Mouse (Mus musculus) right cerebral cortex, postnatal 4 days (tissue): Measurements from ENCODE around the gene Dnajc9.

Source experiments
- DNase-seq: peaks from one replicate; pipeline ENCODE4 v3.0.0-alpha.2; 2022

The Dnajc9 gene

DNA sequence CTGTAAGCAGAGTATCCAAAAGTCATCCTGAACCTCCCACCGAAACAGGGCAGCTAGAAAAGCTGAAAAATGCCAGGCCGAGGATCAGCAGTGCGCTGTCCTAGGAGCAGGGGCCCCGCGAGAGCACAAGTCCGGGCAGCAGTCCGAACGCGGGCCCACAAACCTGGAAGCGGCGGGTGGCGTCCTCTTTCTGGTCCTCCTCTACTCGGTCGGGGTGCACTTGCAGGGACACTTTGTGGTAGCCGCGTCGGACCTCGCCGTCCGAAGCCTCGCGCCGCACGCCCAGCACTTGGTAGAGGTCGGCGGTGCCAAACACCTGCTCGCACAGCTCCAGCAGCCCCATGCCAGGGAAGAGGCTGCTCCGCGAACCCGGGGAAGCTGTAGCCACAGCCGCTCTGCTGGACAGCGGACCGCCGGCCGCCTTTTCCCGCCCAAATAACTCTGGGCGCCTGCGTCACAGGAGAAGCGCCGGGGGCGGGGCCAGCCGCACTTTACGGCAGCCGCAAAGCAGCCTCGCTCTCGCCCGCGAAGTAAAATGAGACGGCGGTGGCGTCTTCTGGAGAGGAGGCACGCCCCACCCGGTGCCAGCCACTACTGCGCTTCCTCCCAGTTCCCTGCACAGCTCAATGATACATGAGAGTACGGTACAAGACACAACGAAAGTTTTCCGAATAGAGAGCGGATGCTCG, at the start of gene Dnajc9:
Gene Dnajc9 (minus strand): TSS at position 470 of the 689 bp plus-strand sequence.
- peak; percentile 96 for DNase-seq

DNA sequence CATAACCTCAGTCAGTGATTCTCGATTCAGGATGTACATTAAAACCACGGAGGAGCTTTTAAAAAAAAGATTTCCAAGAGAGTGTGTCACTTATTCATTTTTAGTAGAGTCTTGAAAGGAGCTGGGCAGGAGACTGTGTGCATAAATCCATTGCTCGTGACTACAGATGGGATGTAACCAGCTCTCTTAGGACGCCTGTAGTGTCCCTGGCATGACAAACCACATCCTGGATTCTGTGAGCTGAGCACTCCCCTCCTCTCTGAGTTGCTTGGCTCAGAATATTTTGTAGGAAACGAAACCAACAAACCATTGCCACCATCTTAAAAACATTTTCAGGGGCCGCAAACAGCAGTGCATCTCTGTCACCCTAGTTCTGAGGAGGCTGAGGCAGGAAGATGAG, 48.3 kb upstream of the Dnajc9 start:
- no peak for DNase-seq

DNA sequence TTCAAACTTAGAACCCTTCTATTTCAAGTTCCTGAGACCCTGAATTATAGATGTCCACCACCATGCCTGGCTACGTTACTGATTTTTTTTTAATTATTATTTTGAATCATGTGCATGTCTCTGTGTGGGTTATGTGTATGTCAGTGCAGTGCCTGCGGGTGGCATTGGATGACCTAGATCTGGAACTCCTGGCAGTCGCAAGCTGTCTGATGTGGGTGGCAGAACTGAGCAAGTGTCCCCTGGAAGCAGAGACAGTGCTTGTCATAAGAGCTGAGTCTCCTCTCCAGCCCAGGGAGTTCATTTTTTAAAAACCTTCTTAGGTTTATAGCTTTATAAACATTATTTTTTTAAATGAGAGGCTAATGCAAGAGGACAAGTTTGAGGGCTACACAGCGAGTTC, 43.7 kb upstream of the Dnajc9 start:
- no peak for DNase-seq

DNA sequence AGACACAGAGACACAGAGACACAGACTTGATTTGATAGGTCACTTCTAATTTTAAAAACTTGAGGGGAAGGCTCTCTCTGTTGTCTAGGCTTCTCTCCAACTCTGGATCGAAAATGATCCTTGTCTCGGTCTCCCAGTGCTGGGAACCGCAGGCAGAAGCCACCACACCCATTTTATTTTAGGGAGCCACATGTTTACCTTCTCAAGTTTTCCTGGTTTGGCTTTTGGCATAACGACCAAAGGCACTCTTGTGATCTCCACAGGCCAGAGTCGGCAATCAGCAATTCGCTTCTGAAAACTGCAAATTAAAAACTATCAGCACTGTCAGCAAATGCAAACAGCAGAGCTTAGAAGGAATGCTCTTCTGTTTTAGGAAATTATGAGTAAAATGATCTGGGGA, 43.0 kb upstream of the Dnajc9 start:
- no peak for DNase-seq

DNA sequence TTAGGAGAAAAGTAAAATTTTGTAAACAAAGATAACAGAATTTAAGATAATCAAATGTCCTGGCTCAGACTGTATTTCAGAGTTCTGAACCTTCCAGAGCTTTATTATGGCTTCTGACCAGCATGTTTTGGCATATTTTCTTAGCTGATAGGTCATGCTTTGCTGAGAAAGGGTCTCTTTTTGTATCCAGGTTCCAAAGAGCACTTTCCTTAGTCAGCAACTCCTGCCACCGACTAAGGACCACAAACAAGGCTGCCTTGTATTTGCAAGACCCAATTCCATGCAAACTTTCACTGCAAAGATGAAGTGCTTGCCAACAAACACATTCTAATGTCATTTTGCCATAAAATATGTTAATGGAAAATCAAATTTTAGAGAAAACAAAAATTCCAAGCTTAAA, 41.1 kb upstream of the Dnajc9 start:
- no peak for DNase-seq

DNA sequence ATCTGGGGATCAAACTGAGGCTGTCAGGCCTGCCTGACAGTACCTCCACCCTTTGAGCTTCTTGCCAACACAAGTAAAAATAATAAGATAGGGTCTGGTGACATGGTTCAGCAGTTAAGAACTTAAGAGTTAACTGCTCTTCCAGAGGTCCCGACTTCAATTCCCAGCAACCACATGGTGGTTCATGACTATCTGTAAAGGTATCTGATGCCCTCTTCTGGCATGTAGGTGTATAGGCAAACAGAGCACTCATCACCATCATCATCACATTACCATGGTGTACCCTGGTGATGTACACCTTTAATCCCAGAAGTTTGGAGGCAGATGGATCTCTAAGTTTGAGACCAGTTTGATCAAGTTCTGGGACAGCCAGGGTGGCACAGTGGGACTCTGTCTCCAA, 39.9 kb upstream of the Dnajc9 start:
- no peak for DNase-seq

DNA sequence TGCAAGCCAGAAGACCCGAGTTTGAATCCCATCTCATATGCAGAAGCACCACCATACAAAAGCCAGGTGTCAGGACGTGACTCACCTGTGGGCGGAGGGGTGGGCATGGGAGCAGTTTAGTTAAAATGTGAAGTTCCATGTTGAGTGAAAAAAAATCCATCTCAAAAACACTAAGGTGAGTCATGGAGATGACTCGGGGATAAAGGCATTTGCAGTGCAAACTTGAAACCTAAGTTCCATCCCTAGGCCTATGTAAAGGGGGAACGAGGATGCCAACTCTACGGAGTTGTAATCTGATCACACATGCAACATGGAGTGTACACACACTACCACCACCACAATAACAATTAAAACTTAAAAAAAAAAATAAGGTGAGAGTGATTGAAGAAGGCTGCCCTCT, 34.3 kb upstream of the Dnajc9 start:
- DNase-seq: no peak

DNA sequence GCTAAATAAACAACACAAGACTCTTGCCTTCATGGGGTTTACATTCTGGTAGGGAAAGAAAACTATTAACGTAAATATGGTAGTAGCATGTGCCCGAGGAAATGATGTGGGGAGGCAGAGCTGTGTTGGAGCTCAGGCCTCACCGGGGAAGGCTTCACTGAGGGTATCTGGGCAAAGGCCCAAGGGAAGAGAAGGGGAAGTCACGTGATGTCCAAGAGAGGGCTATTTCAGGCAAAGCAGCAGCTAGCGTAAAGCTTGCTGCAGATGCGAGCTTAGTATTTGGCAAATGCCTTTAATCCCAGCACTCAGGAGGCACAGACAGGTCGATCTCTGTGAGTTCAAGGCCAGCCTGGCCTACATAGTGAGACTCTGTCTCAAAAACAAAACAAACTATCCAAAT, 33.5 kb upstream of the Dnajc9 start:
- no peak for DNase-seq

DNA sequence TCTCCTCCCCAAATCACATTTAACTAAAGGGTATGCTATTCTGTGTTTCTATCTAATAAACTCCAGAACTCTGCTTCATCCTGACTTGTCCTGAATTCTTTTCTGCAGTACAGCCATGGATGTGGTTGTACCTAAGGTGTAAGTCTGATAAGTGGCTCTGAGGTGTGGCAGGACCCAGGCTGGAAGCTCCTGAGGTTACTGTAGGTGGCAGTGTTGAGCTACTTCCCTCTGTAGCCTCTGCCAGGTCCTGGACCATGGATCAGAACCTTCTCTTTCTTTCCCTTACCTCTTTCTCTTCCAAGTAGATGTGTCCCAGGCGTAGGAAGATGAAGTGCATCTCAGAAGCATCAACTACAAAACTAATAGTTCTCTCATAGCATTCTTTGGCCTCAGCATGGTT, 11.4 kb upstream of the Dnajc9 start:
- DNase-seq: no peak

DNA sequence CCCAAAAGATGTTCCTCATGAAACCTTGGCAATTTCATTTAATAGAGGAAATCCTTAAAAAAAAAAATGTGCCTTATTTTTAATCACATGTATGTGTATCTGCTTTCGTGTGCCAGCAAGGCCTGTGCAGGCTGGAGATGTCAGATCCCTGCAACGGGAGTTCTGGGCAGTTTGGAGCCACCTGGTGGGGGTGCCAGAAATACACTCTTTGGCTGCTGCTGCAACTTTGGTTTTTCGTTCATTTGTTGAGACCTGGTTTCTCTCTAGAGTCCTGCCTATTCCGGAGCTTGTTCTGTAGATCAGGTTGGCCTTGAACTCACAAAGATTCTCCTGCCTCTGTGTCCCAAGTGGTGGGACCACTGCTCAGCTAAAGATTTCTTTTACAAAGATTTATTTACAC, 10.2 kb upstream of the Dnajc9 start:
- DNase-seq: peak; percentile 20

DNA sequence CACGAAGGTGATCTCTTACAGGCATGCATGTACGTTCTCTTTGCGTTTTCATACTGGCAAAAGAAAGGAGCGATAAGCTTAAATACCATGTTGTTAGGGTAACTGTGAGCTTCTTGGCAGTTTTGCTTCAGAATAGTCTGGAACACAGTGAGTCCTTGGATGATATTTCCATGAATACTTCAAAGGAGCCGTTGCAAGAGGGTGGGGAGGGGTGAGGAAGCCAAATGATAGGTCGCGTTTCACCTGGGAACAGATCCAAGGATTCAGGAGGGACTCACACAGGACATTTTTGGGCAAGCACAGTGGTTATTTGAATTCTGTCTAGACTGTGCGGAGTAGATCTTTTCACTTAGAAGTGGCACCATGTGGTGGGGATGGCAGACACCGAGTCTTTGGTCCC, 8.5 kb upstream of the Dnajc9 start:
- no peak for DNase-seq

DNA sequence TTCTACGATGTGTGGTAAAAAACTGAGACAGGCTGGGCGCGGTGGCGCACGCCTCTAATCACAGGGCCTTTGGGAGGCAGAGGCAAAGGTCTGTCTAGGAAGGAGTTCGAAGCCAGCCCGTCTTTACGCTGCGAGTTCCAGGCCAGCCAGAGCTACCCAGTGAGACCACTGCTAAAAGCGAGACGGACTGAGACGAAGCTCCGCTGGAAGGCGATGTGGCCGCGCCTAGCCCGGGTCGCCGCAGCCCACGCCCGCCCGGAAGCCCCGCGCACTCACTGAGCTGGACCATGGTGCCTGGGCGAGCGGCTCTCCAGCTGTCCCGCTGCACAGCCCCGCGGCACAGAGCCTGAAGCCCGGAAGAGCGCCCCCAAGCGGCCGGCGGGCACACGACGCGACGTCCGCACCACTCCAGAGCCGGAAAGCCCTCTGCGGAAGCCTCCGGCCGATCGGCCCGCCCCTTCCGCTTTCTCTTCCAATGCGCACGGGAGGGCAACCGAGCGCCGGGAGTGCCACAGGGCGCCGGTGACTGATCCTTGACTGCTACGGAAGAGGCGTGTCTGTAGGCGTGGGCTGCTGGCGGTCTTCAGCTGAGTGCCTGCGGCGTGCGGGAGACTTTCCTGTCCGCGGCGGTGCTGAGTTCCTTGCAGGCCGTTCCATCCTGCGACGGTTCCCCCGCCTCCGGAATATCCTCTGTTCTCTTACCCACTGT, 4.6 kb upstream of the Dnajc9 start, which contains the start of gene Mrps16:
Gene Mrps16 (minus strand): TSS at position 430 of the 709 bp plus-strand sequence.
- peak; percentile 87 for DNase-seq

DNA sequence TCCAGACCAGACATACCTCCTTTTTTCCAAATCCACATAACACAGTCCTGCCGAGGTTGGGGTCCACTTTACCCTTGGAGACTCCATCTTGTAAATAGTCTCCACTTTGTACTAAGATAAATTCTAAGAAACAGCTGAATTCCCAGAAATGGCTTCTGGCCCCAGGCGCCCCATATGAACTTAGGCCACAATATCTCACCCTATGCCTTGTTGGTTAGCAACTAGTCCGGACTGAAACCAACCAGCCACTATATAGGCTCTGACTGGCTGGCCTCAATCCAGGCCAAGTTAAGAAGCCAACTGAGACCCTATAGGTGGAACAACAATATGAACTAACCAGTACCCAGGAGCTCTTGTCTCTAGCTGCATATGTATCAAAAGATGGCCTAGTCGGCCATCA, 3.6 kb upstream of the Dnajc9 start:
- DNase-seq: no peak

DNA sequence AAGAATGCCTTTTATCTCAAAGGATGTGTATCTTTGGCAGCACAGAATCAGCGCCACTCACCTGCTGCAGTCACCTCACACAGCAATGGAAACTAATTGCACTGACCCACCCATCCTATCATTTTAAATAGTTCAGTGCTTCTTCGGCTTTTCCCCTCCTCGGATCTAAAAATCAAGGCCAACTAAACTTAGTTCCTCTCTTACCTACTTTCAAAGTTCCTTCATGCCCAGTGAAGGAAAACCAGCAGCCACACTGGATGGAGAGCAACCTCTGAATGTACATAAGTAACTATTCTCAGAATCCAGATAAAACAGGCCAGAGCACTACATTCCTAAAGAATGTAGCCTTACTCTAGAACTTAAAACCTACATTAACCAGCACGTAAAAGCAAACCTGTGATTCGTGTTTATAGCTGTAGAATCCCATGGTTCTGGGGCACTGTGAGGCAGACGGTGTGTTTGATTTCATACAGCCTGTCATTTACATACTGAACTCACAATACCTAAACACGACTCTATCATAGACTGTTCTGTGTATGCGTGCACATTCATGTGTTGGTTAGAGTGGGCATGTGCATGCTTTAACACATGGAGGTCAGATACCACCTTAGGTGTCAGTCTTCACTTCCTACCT, 853 bp upstream of the Dnajc9 start:
- DNase-seq: no peak

DNA sequence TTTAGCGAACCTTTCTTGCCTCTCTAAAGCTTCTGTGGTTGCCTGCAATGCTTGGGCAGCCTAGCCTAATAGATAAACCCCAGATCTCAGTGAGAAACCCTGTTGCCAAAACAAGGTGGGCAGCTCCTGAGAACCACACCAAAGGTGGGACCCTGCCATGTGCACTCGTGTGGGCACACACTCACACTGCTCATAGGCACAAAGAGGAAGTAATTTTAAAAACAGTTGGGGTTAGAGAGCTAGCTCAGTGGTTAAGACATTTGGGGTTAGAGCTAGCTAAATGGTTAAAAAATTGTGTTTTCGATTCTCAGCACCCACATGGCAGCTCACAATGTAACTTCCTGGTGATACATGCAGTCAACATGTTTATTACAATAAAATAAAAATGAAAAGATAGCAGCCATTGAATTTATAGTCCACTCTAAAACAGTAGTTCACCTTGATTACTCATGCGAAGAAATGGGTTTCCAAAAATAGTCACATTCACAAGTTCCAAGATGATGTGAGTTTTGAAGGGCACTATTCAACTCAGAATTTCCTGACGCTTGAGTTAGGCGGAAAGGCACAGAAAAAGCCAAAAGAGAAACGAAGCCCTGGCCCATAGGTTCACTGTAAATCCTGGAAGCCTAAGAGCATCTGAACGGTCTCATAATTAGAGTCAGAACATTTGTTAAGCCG, 8.8 kb downstream of the Dnajc9 start:
- DNase-seq: no peak

DNA sequence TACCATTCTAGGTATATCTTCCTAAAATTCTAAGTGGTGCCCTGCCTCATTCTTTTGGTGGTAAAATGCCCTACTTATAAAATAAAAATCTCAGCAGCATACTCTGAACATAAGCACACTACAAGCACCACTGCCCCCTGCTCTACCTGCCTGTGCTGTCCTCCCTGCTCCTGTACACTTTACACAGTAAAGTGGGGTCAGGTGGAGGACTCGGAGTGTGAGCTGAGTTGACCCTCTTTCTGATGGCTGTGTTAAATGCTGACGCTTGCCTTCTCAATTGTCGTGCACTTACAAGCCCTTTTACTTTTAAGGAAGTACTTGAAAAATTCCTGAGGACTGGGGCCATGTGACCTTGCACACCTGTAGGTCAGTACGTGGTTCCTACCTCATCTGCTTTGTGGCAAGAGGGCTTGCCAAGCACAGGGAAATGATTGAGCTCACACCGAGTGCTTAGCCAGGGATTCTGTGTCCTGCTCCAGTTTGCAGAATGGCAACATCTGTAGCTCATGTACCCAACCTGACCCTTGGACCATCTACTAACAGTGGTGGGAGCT, 9.5 kb downstream of the Dnajc9 start:
- no peak for DNase-seq

DNA sequence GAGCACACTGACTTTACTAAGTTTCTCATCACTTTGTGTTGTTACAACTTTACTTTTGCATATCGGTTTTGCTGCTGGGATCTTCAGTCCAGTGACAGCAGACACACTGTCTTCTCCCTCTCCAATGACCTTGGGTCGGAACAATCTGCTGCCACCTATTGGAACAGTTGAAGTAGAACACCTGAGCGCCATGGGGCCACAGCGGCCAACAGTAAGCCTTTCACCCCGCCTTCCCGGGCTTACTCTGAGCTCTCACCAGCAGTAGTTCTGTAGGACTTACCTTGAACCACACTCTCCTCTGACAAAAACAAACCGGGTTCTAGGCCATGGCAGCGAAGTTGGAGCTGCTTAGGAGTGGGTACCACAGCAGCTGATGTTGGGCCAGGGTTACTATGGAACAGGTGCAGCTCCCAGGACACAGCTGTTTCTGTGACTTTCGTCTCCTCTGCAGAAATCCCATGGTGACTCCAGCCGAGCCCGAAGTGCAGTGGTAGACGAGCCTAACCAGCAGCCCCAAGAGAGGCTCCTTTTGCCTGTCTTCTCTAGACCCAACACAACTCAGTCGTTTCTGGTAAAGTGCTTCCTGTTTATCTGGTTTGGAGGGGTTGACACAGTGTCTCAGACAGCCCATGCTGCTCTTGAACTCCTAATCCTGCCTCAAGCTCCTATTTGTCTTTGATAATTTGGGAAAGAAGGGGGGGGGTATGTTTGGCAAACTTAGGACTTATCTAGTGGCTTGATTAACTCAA, 10.2 kb downstream of the Dnajc9 start:
- DNase-seq: no peak

DNA sequence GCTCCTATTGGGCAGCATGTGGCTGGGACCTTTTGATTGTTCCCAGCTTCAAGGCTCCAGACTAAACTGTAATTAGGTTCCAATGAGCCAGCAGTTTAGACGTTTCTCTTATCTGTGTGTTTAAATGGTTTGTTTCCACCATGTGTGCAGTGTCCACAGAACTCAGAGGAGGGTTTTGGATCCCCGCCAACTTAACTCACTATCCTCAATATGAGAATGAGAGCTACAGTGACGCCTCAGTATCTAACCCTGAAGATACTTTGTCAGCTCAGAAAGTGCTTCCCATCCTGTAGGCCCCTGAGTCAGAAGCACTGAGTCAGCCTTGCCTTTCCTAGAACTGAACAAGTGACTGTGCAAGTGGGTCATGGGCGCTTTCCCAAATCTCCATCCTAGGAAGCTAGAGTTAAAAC, 11.6 kb downstream of the Dnajc9 start:
- DNase-seq: no peak

DNA sequence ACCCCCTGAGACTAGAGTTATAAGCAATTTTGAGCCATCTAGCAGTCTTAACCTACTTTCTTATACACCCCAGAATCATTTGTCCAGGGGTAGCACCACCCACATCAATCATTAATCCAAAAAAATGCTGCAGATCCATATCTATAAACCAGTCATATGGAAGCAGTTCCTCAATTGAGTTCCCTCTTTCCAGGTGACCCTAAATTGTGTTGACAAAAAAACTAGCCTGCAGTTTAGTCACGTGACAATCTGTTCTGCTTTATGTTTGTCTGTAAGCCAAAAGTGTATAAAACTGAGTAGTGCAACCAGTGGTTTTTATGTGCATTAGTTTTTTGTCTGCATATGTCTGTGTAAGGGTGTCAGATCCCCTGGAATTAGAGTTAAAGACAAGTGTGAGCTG, 16.9 kb downstream of the Dnajc9 start:
- no peak for DNase-seq

DNA sequence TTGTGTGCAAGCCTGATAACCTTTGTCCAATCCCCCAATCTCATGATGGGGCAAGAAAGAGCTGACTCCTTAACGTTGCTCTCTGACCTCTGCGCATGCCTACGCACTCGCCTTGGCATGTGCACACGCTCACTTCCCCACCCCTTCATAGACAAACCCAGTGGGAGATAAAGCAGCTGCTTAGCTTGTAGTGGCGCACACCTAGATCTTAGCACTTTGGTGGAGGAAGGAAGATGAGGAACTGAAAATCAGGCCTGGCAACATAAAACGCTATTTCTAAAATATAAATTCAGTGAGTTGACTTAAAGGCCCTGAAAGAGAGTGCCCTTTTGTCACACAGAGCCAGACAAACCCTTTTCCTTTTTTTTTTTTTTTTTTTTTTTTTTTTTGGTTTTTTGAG, 17.9 kb downstream of the Dnajc9 start:
- DNase-seq: no peak

DNA sequence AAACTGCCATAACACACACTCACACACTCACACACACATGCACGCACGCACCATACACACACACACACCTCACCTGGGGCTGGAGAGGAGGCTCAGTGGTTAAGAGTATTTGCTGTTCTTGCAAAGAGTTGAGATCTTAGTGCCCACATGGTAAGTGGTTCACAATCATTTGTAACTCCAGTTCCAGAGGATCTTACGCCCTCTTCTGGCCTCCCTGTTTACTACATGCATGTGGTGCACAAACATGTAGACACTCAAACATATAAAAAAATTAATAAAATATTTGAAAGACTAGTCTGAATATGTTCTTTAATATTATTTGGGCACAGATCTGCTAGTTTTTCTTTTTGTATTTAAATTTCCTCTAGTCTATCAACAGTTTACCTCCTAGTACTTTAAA, 20.4 kb downstream of the Dnajc9 start:
- DNase-seq: no peak

DNA sequence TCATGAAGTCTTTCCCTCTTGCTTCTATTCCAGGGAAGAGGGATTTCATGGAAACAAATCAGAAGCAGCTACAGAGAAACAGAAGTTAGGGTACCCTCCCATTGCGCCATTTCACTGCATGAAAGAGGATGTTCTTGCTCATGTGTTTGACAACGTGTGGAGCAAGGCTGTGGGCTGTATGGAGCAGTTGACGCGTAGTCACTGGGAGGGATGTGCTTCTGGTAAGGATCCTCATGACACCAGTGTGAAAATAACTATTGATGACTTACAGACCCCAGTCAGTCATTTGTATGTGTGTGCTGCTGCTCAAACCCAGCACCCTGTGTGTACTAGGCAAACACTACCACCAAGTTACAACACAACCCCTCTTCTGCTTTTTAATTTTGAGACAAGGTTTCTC, 25.5 kb downstream of the Dnajc9 start:
- DNase-seq: no peak
